Mouse (Mus musculus) megakaryocyte, adult 5-6 weeks (primary cell): ENCODE data around the gene Scnm1. TPM values are rescaled to one million over a fixed set of nuclear protein-coding genes. Genes with fewer than 3 reads are reported as not detected.
A peak's percentile ranks its signal among the peaks of the same experiment; 100 is the strongest.

ENCODE experiments used
- ATAC-seq: 2 replicates; pipeline ENCODE4 v1.8.0; 2016; ENCODE audit warnings: mild to moderate bottlenecking, inconsistent platforms; ENCODE audit not compliant: poor library complexity, severe bottlenecking
- total RNA-seq, 2 experiments: library from RNA; stranded (forward) in 1 of 2; stranded (reverse) in 1 of 2; fragments of 153-499, 151-499 nt in 1 of 2; fragments of 221-1000, 200-1000 nt in 1 of 2; gene quantifications; 2 replicates each; pipeline versions ENCODE4 v1.2.3 to v1.2.4; 2015 to 2017

The Scnm1 gene
- total RNA-seq (2015) (51.3 and 61.3 TPM in 2 replicates), total RNA-seq (2017) (68.0 and 72.8 TPM in 2 replicates)

- ATAC-seq: peak; percentile 96
Observed at GRCm38 (mm10) chr3:95133680-95134101, at the start of gene Scnm1, which contains the start of gene Lysmd1. Gene Scnm1 (minus strand): TSS chr3:95134011. Gene Lysmd1 (plus strand): TSS chr3:95134088.

- ATAC-seq: no peak
Observed at GRCm38 (mm10) chr3:95181841-95182240, 48.0 kb upstream of the Scnm1 start.

GRCm38 (mm10) chr3:95179890-95180289 is 46.1 kb upstream of the Scnm1 start:
- ATAC-seq: no peak

- no peak for ATAC-seq
Observed at GRCm38 (mm10) chr3:95178948-95179347, 45.1 kb upstream of the Scnm1 start.

- no peak for ATAC-seq
Observed at GRCm38 (mm10) chr3:95177583-95177982, 43.8 kb upstream of the Scnm1 start.

GRCm38 (mm10) chr3:95176500-95176899 is 42.7 kb upstream of the Scnm1 start:
- no peak for ATAC-seq

GRCm38 (mm10) chr3:95174011-95174592 is 40.3 kb upstream of the Scnm1 start:
- peak; percentile 96 for ATAC-seq

GRCm38 (mm10) chr3:95173256-95173949 is 39.6 kb upstream of the Scnm1 start:
- peak; percentile 21; the same call in 1 of the 2 replicates for ATAC-seq

GRCm38 (mm10) chr3:95172526-95173255 is 38.9 kb upstream of the Scnm1 start:
- ATAC-seq: no peak

- ATAC-seq: no peak
Observed at GRCm38 (mm10) chr3:95171105-95171504, 37.3 kb upstream of the Scnm1 start.

GRCm38 (mm10) chr3:95169996-95170395 is 36.2 kb upstream of the Scnm1 start:
- no peak for ATAC-seq

GRCm38 (mm10) chr3:95164840-95165239 is 31.0 kb upstream of the Scnm1 start:
- no peak for ATAC-seq

- ATAC-seq: no peak
Observed at GRCm38 (mm10) chr3:95164256-95164550, 30.4 kb upstream of the Scnm1 start.

- ATAC-seq: no peak
Observed at GRCm38 (mm10) chr3:95163419-95164255, 29.8 kb upstream of the Scnm1 start.

GRCm38 (mm10) chr3:95162345-95162628 is 28.5 kb upstream of the Scnm1 start:
- ATAC-seq: no peak

- no peak for ATAC-seq
Observed at GRCm38 (mm10) chr3:95161618-95162344, 28.0 kb upstream of the Scnm1 start.

GRCm38 (mm10) chr3:95161041-95161551 is 27.3 kb upstream of the Scnm1 start:
- no peak for ATAC-seq

GRCm38 (mm10) chr3:95159987-95160963 is 26.5 kb upstream of the Scnm1 start, which contains the start of gene Sema6c:
Gene Sema6c (plus strand): TSS chr3:95160457.
- ATAC-seq: peak; percentile 98

- ATAC-seq: peak; percentile 13
Observed at GRCm38 (mm10) chr3:95159511-95159986, 25.7 kb upstream of the Scnm1 start.
